Mouse (Mus musculus) thymus, postnatal 4 days (tissue): Measurements from ENCODE around the gene Cacnb1.

Experiments used
- DNase-seq: peaks from one replicate; pipeline ENCODE4 v3.0.0; 2021

Cacnb1 gene

DNA sequence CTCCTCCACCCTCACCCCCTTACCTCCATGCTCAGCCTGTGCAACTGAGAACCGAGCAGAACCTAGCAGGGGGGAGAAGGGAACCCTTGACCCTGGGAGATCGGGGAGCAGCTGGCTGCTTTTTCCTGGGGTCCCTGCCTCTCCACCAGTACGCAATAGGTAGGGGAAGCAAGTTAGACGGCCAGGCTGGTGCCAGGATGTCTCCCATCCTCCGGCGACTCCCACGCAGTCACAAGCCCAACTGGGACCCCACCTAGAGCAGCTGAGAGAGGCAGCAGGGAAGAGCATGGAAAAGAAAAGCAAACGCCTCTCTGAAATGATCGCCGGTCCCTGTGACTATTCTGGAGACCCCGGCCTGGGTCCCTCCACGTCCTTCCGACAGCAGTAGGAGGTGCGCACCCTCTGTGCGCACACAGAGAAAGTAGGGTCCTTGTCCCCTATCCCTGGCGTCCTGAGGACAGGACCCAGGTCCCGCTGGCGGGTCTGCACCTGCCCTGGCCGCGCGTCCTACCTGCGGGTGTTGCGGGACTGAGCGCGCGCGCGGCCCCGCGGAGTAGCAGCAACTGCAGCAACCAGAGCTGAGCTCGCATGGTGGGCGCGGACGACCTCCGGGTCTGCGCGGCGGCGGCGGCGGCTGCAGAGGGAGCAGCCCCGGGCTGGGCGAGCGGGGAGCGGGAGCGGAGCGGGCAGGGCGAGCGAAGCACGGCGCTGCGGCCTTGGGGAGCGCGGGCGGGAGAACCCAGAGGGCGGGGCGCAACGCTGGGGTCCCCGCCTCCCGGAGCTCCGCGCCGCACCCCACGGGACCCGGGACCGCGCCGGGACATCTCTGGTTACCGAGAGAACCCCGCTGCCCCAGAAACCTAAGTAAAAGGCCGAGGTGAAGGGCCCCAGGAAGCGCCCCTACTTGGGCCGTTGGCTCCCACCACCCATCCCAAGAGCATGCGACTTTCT is 36.8 kb downstream of the Cacnb1 start, which contains the start of gene Plxdc1:
TSS of gene Plxdc1 (minus strand) at position 718 of the 951 bp plus-strand sequence.
- peak; percentile 85 for DNase-seq

DNA sequence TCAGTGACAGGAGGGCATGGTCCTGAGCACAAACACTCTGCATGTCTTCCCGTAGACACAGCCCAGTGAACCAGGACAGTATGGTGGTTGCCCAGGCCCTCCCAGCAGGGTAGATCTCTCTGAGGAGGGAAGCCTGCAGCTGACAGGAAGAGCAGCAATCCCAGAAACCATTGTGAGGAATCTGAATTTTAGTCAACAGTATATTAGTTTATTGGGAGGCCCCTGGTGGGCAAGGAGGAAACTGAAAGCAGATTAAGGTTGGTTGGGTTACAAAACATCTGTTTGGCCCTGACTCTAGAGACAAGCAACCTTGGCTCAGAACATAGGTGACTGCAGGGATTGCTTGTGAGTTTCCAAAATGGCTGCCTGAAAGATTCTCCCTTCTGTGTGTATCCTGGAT is 38.9 kb downstream of the Cacnb1 start:
- peak; percentile 67 for DNase-seq

DNA sequence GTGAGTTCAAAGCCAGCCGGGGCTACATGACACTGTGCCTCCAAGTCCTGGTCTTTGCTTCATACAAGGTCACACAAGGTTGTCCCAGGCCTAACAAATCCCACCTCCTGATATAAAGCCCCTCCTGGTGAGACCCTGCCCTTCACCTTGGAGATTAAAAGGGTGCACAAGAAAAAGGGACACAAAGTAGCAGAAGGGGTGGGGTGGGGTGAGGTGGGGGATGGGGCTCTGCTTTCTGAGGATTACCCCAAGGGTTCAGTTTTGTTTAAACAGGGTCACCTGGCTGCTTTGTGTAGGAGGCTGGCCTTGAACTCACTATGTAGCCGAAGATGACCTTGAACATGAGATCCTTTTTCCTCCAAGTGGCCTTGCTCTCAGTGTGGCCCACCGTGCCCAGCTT is 39.3 kb downstream of the Cacnb1 start:
- DNase-seq = no peak

DNA sequence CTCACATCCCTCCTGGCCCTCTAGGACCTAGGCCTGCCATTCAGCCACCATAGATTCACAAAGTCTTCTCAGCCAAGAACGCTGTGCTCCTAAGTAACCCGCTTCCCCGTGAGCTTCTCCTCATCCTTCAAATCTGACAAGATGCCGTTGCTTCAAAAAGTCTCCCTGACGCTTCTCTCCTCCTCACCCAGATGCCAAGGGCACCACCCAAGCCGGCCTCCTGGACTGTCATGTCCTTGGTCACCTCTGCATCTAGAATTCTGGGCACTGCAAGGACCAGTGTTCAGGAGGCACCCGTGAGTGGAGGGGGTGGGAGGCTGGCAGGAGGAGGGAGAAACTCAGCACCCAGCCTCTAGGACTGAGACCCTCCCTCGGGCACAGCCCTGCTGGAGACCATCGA is 40.1 kb downstream of the Cacnb1 start:
- peak; percentile 17 for DNase-seq

DNA sequence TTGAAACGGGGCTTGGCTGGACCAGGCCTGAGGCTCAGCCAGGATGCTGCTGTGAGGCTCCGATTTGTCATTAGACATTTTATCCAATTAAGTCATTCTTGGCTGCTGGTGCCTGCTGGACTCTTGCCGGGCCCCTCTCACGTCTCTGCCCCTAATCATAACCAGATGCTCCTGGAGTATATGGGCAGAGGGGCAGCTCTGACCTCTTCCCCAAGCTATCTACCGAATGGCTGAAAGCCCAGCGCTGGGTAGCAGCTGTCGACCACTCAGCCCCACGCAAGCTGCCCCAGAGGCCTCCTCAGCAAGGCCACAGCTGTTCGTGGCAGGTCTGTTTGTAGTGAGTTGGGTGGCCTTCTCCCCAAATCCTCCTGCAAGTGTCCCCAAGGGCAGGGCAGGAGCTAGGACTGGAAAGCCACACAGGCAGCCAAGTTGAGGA is 42.3 kb downstream of the Cacnb1 start:
- DNase-seq = no peak

DNA sequence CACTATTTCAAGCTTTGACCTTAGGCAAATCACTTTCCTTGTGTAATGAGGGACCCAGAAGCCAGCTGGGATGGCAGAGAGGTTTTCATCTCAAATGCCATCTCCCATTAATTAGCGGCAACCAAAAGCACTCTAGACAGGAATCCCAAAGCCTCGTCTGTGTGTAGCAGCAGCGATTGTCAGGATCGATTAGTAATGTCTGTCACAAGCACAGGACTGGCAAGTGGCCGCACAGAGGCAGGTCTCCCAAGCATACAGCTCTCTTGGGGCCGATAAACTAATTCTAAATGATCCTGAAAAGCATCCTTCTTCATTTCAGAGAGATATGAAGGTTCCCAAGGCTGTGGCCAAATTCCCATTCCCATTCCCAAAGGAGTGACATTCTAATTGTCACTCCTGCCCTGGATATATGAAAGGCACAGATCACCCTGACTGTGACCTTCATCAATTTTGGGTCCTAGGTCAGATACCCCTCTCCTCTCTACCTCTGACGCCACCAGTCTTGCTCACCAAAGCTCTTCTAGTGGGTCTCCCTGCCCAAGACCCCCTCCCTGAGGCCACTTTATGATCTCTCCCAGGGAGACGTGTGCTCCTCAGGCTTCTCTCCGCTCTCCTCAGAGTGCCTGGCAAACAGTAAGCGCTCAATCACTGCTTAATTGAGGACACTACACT is 42.9 kb downstream of the Cacnb1 start:
- no peak for DNase-seq

DNA sequence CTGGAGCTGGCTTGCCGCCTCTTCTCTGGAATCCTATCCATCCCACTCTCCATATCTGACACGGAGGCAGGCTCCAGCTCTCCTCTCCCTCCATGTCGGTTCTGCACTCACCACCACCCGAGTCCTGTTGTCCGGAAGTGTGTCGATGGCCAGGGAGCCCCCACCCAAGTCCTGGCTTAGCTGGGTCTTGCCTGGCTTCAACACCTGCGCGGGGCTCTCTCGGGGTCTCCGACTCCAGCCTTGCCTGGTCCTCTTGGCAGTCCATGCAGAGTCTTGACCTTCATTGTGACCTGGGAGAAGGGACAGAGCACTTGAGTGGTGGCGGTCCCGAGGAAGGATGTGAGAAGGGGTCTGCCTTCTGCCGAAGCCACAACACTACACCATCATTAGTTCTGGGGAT is 44.4 kb downstream of the Cacnb1 start:
- no peak for DNase-seq

DNA sequence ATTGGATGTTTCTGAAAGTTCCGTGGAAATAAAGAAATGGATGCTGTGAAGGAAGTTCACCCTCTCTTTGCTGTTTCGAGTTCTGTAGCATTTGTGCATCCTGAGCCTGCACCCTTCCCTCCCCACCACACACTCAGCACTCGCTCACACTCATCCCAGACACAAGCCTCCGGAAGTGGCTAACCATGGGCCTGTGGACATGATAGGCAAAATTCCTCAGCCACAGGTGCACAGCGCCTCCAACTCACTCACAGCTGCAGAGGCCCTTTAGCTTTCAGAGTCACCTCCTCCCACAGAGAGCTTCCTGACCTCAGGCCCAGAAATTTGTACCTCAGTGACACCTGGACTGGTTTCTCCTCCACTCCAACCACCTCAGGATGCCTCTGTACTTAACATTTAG is 45.0 kb downstream of the Cacnb1 start:
- peak; percentile 72 for DNase-seq

DNA sequence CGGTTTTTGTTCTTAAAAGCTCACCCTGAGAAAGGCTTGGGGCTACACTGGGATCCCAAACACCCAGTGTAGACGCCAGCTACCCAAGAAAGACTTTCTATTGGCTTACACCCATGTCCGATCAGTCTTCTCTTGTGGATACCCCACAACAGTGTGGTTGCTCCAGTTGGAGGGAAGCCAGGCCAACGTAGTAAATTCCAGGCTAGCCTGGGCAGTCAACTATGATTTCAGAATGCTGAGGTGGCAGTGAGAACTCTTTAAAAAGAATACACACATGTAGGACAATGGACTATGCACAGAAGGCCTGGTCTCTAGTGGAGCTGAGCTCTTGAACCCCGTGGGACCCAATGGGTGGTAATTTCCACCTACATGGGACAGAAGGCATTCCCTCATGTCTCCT is 48.1 kb downstream of the Cacnb1 start:
- no peak for DNase-seq

DNA sequence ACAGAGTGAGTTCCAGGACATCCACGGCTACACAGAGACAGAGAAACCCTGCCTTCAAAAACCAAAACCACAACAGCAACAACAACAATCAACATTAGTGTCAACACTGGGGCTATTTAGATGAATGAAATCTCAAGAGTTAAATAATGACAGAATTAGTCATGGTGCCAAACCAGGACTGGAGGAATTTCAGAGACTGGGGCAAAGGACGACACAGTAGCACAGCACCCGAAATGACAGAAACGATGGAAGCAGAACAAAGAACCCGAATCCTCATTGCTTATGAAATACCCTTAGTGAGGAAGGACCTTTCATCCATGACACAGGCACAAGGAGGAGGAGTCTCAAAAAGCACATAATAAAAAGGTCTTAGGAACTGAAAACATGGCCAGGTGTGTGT is 48.7 kb downstream of the Cacnb1 start:
- no peak for DNase-seq

DNA sequence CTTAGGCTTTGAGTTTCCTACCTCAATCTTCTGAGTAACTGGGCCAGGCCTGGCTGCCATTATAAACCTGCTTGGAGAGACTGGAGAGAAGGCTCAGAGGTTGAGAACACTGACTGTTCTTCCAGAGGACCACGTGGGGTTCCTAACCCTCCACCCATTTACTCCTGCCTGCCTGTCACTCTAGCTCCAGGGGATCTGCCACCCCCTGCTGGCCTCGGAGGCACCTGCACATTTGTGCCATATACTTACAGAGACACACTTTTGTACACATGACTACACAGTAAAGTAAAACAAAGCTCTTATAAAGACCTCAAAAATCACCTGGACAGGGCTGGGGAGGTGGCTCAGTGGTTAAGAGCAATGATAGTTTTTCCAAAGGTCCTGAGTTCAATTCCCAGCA is 50.4 kb downstream of the Cacnb1 start:
- DNase-seq = peak; percentile 65

DNA sequence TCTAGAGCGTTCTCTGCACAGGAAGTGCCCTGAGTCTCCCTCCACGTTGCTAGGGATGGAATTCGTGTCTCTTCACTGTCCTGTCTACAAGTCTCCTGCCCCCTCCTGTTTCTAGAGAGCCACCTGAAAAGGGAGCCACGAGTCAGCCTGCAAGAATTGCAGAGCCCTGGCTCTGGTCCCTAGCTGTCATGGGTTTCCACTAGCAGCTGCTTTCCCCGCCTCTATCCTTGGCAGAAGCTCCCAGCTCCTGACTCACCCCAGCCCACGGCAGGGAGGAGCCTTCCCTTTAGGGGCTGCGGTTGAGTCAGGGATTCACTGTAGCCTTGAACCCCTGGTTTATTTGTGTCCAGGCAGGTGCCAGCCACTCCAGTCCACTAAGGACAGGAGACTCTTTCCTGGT is 51.6 kb downstream of the Cacnb1 start:
- no peak for DNase-seq

DNA sequence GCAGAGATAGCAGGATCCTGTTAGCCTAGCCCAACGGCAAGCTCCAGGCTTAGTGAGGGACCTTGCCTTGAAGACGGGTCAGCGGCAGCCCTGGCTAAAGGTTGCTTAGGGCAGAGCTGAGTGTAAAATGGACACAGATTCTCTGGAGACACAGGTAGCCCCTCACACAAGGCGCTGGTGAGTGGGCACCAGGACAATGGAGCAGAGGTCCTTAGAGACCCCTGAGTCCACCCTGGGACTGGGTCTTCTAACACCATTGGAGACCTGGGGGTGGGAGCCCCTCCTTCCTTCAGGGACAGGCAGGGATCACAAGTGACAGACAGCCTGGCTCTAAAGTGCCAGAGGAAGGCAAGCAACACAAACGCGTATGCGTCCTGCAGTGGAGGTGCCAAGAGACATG is 52.1 kb downstream of the Cacnb1 start:
- no peak for DNase-seq

DNA sequence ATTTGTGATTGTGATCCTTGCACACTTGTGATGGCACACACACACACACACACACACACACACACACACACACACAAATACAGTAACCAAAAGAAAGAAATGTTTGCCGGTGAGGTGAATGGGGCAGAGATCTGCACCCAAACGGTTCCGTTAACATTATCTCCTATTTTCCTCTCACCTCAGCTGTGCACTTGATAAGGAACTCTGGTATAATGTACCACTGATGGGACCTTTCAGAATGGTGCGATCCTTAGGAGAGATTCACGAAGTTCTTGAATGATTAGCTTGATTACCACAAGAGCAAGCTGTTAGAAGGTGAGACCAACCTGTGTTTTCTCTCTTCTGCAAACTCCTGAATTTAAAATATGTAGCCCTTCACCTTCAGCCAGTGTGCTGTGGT is 54.4 kb downstream of the Cacnb1 start:
- DNase-seq = no peak

DNA sequence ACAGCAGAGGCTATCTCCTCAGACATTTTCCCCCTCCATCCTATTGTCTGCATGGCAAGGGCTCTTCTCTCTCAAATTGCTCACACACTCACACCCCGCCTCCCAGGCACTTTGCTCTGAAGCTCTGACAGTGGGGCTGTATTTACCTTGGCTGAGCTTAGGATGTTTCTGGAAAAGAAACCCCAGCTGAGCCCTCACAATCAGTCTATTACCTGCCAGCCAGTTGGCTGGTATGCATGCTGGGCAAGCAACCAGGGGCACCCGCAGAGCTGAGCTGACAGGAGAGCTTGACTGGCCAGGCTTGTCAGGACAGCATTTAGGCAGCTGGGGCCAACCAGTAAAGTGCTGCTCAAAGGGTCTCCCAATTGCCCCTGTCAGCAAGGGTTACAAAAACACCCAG is 55.7 kb downstream of the Cacnb1 start:
- DNase-seq = no peak

DNA sequence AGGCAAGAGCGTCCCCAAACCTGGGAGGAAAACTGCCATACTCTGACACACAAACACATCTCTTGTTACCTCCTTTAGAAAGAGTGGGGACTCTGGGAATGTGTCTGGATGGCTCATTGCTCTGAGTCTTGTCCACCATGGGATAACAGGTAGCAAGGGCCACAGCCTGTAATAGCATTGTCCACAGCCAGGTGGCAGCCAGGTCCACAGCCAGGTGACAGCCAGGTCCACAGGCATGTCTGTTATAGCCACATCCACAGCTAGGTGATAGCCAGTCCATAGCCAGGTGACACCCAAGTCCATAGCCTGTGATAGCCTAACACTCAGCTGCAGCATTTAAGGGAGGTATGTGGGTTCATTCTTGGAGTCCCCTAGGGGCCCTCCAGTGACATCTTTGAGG is 61.9 kb downstream of the Cacnb1 start:
- peak; percentile 60 for DNase-seq

DNA sequence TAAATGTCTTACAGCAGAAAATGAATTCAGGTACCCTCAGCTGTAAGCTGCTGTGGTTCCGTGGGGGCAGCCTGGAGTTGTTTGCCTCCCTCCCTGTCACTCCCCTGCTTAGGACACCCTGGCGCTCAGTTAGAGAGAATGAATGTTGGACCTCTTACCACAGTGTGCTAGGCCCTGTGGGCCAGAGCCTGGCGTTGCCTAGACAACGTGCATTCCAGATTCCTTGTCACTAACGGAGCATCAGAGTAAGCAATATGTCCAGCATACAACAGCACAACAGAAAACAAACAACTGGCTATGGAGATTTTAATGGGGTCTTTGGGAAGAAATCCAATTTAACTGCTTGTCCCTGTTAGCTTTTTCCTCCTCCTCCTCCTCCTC is 63.5 kb downstream of the Cacnb1 start:
- DNase-seq = no peak

DNA sequence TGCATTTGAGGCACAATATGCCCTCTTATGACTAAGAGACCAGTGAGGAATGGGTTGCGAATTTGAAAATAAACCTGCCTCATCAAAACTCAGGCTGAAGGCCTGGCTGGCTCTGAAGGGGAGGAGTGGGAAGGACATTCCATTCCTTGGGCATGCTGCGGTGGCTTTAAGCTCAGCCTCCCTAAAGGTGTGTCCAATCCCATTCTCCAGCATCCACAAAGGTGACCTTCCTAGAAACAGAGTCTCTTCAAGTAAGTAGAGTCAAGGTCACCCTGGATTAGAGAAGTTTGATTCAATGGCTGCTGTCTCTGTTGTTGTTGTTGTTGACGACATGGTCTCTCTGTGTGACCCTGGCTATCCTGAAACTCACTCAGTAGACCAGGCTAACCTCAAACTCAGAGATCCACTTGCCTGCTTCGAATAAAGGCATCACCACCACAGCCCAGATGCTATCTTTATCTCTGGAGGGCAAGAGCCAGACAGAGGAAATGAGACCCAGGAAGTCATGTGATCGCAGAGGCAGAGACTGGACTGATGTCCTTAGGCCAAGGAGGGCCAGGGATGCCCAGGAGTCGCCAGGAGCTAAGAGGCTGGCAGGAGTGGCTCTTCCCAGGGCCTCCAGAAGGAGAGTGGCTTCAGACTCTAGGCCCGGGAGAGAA is 64.1 kb downstream of the Cacnb1 start:
- DNase-seq = no peak

DNA sequence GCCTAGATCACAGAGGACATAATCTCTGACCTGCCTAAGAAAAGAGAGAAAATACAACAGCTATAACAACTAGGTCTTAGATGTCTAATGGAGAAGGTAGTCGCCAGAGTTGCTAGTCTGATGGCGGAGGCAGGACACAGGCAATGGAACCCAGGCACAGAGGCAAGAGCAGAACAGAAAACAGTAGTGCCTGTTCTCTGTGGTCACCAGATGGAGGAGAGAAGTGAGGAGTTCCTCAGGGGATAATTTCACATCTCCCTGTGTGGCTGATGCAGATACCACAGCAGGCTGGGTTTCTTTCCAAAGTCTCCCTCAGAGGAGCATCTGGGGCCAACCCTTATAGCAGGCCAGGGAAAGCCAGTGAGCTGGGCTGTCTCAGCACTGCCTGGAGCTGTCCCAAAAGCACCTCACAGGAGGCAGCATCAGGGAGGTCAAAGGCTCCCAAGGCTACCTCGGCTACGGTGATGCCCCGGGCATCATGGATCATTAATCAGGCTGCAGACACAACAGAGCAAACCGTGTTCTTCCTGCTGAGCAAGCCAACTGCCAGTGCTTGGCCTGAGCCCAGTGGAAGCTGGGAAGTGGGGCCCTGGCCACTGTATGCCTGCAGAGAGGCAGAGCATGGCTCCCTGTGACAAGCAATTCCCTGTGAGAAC is 65.8 kb downstream of the Cacnb1 start:
- no peak for DNase-seq

DNA sequence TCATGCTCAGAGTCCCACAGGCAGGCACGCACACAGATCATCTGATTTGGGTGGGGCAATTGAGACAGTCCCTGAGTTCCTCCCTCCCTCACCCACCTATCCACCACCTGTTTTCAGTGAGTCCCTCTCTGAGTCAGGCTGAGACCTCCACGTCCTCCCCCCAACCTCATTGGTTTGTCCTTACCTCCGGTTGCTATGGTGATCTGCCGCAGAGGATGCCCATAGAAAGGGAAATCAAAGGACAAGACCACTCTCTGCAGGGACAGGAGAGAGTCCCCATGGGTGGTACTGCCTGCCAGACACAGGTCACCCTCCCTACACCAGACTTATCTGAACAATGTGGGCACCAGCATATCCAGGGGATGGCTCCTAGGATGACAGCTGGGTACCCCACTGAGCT is 66.9 kb downstream of the Cacnb1 start:
- no peak for DNase-seq

DNA sequence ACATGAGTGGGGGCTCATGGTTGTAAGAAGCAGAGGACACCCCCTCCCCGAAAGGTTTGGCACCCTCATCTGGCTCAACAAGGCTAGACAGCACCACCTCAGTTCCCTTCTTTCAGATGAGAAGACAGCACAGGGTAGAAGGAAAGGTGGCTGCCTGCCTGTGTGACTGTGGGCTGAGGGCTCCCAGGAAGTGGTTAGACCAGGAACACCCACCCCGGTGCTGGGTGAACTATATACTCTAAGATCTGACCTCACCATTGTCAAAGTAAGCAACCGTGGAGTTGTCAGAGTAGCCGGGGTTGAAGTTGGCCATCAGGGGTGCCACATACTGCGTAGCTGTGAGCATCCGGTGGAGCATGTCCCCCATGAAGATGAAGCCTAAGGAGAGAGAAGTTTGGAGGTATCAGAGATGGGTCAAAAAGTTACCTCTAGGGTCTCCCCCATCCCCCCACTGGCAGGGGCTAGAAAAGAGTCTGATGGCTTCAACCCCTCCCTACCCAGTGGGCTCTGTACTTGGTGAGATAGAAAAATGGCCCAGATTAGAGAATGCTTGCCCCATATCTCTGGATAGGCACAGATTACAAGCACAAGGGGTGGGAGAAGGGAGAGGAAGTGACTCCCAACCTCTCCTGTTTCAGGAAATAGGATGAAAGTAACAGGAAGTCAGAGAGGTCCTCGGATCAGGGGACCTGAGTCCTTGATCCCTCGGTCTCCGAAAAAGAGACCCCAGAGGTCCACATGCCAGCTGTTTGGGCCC is 67.5 kb downstream of the Cacnb1 start:
- DNase-seq = peak; percentile 67

DNA sequence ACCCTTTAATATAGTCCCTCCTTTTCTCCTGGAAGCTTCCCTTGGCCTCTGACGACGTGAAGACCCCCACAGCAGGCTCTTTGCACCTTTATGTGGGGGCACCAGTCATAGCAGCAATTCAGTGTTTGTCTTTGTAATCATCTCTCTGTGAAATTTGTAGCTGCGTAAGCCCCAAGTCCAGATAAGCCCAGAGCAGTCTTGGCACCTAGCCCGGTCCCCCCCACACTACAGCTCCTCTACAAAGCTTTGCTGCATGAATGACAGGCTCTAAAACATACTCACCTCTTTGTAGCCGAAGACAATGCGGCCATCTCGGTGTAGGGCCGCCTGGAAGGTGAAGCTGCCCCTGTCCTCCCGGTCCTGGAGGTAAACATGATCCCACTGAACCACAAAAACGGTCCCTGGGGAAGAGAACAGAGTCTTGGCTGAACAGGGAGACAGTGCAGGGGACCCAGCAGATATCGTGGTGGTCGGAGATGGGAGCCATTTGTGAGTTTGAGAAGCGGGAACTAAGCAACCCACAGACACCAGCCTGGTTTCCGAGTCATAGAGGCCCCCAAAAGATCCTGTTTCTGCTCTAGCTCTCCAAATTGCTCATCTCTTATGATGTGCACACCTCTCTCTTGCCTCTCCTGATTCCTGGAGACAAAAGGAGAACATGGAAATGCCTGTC is 68.2 kb downstream of the Cacnb1 start:
- DNase-seq = no peak
